Mouse (Mus musculus): ENCODE results near the gene Adgrl3.

DNA sequence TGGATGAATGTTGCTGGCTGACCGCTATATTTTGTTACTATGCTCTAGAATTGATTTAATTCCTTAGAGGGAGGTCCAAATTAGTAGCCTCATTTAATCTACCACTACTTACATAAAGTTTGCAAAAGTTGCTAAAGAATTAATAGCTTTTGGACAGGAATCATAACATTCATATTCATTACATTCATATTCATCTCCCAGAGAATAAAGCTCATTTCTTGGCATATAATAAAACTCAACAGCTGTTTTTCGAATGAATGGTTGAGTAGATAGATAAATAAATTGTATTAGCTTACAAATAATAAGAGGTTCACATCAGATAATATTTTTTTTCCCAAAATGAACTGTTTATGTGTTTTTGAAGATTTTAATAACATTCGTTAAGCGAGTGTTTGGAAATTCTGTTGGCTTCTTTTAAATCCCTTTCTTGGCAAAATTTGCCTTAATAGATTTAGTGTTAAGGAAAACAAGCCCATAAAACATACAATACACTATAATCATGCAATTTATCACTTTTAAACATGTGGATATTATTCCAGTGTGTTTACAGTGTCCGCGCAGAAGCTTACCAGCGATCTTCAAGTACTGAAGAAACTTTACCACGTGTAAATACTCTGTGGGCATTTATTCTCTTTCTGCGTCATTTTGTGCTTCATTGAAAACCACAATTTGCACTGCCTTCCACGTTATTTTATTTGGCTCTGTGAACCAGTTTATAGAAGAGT is 350.4 kb downstream of the Adgrl3 start:
- no peak for TF ChIP-seq CTCF (IDR thresholded peaks at IDR 0.05; ENCODE audit: control insufficient read depth, insufficient read depth, insufficient replicate concordance, low read depth, low read length)
- TF ChIP-seq POLR2A (IDR thresholded peaks at IDR 0.05; ENCODE audit: control insufficient read depth, low read depth, low read length): no peak
